Mouse (Mus musculus) kidney, postnatal 0 days (tissue): ENCODE data around the gene Apeh. TPM values are rescaled to one million over a fixed set of nuclear protein-coding genes. Genes with fewer than 3 reads are reported as not detected.

ENCODE experiments used
- ATAC-seq: fragments of 200-750 bp; cut with Nextera tagmentation; replicated peaks from 2 replicates; pipeline ENCODE4 v1.8.0; 2017; ENCODE audit warnings: low read depth, moderate number of reproducible peaks, moderate TSS enrichment, moderate library complexity; ENCODE audit not compliant: low FRiP score
- DNase-seq: peaks from one replicate; pipeline ENCODE4 v3.0.0-alpha.2; 2016; ENCODE audit warnings: low spot score
- H3K27ac ChIP-seq: fragments of 300-500 bp; sonication (generic); 2 replicates; pipeline ENCODE4 v1.5.1; 2014; ENCODE audit warnings: mild to moderate bottlenecking
- H3K27me3 ChIP-seq: fragments of 300-500 bp; sonication (generic); 2 replicates; pipeline ENCODE4 v1.6.1; 2014; ENCODE audit warnings: low read length, mixed read lengths; ENCODE audit not compliant: insufficient read depth
- H3K36me3 ChIP-seq: fragments of 300-500 bp; sonication (generic); 2 replicates; pipeline ENCODE4 v1.6.1; 2014; ENCODE audit warnings: low read length, mixed read lengths; ENCODE audit not compliant: insufficient read depth
- H3K4me1 ChIP-seq: fragments of 300-500 bp; sonication (generic); replicated peaks from 2 replicates; pipeline ENCODE4 v1.6.1; 2014; ENCODE audit warnings: antibody characterized with exemption, low read length, mixed read lengths; ENCODE audit not compliant: insufficient read depth
- H3K4me2 ChIP-seq: fragments of 300-500 bp; sonication (generic); 2 replicates; pipeline ENCODE4 v1.6.1; 2014; ENCODE audit warnings: mild to moderate bottlenecking, low read length, moderate library complexity, mixed read lengths
- H3K4me3 ChIP-seq: fragments of 300-500 bp; sonication (generic); replicated peaks from 2 replicates; pipeline ENCODE4 v1.5.1; 2014; ENCODE audit warnings: low read depth, low read length
- H3K9ac ChIP-seq: fragments of 300-500 bp; sonication (generic); 2 replicates; pipeline ENCODE4 v1.6.1; 2014; ENCODE audit warnings: low read depth, low read length
- H3K9me3 ChIP-seq: fragments of 300-500 bp; sonication (generic); replicated peaks from 2 replicates; pipeline ENCODE4 v1.6.1; 2016; ENCODE audit warnings: low read length, inconsistent platforms, mixed read lengths
- CTCF ChIP-seq: IDR thresholded peaks from 2 replicates; pipeline ENCODE4 v1.5.1; 2016; ENCODE audit warnings: antibody characterized with exemption, low read depth, mild to moderate bottlenecking, moderate library complexity
- WGBS: fragments of 180-500 bp; shearing (Covaris S2); extraction: QIAGEN DNeasy Blood & Tissue Kit; methylation state at CpG from one replicate; pipeline ENCODE4 v1.1.7; 2014; 5-methylcytosine and 5-hydroxymethylcytosine counted together
- polyA plus RNA-seq: library from polyadenylated mRNA; unstranded; fragments of >200 nt; fragmentation: Nextera tagmentation; extraction: Ambion mirVana; gene quantifications from 2 replicates; pipeline ENCODE4 v1.2.1, GENCODE M21; 2015

Apeh gene
- polyA plus RNA-seq, 1 experiment from 2014 or later: 62.6 TPM

- DNase-seq: no peak
Measured at GRCm38 (mm10) chr9:108072481-108072924, 21.9 kb downstream of the Apeh start.

GRCm38 (mm10) chr9:108071801-108072200 is 22.6 kb downstream of the Apeh start:
- H3K9me3 ChIP-seq: no peaks in the 10 kb centered on the region
- 92% methylated on average over 4 of the region's 4 CpGs for WGBS
- H3K4me3 ChIP-seq: no peak overlapping the region
- TF ChIP-seq CTCF: no peak
- no peak for ATAC-seq
- no peak overlapping the region for H3K27ac ChIP-seq
- H3K4me1 ChIP-seq: no peaks in the 10 kb centered on the region
- no peak overlapping the region for H3K4me2 ChIP-seq
- H3K36me3 ChIP-seq: peaks cover 14% of the 10 kb centered on the region; the same call in 1 of the 2 replicates
- H3K27me3 ChIP-seq: no peaks in the 10 kb centered on the region
- no peak overlapping the region for H3K9ac ChIP-seq
- DNase-seq: no peak

More at GRCm38 (mm10) chr9:108072481-108072924, 21.9 kb downstream of the Apeh start:
- Histone ChIP-seq H3K9ac (no peak overlapping the region), H3K27me3 (no peaks in the 10 kb centered on the region), H3K4me3 (no peak overlapping the region), H3K4me1 (no peaks in the 10 kb centered on the region), H3K36me3 (peaks cover 14% of the 10 kb centered on the region; the same call in 1 of the 2 replicates), H3K27ac (no peak overlapping the region), H3K4me2 (no peak overlapping the region), H3K9me3 (no peaks in the 10 kb centered on the region)
- ATAC-seq: no peak
- WGBS: 75% methylated on average over 9 of the region's 9 CpGs
- no peak for TF ChIP-seq CTCF

GRCm38 (mm10) chr9:108069529-108069928 is 24.9 kb downstream of the Apeh start:
- Histone ChIP-seq H3K4me2 (no peak overlapping the region), H3K9me3 (no peaks in the 10 kb centered on the region), H3K4me1 (no peaks in the 10 kb centered on the region), H3K36me3 (peaks cover 14% of the 10 kb centered on the region; the same call in 1 of the 2 replicates), H3K4me3 (no peak overlapping the region), H3K9ac (no peak overlapping the region), H3K27ac (no peak overlapping the region), H3K27me3 (no peaks in the 10 kb centered on the region)
- WGBS: 85% methylated on average over 7 of the region's 7 CpGs
- ATAC-seq: no peak
- DNase-seq: no peak
- TF ChIP-seq CTCF: no peak

- WGBS: 93% methylated on average over 9 of the region's 9 CpGs
- no peak for ATAC-seq
Measured at GRCm38 (mm10) chr9:108069007-108069406, 25.4 kb downstream of the Apeh start.

GRCm38 (mm10) chr9:108067900-108068299 is 26.5 kb downstream of the Apeh start:
- 16% methylated on average over 8 of the region's 8 CpGs for WGBS
- H3K27ac ChIP-seq: no peak overlapping the region
- peaks cover 27% of the 10 kb centered on the region; the same call in 1 of the 2 replicates for H3K36me3 ChIP-seq

More at GRCm38 (mm10) chr9:108069007-108069406, 25.4 kb downstream of the Apeh start:
- H3K27ac ChIP-seq: no peak overlapping the region
- H3K27me3 ChIP-seq: no peaks in the 10 kb centered on the region
- no peaks in the 10 kb centered on the region for H3K4me1 ChIP-seq
- DNase-seq: no peak
- H3K9me3 ChIP-seq: no peaks in the 10 kb centered on the region
- no peak overlapping the region for H3K9ac ChIP-seq
- no peak for TF ChIP-seq CTCF
- H3K36me3 ChIP-seq: peaks cover 17% of the 10 kb centered on the region; the same call in 1 of the 2 replicates
- no peak overlapping the region for H3K4me2 ChIP-seq
- H3K4me3 ChIP-seq: no peak overlapping the region

GRCm38 (mm10) chr9:108067199-108067598 is 27.2 kb downstream of the Apeh start:
- no peaks in the 10 kb centered on the region for H3K9me3 ChIP-seq
- TF ChIP-seq CTCF: peak; percentile 44; the same call in 1 of the 2 replicates
- H3K27ac ChIP-seq: no peak overlapping the region
- no peaks in the 10 kb centered on the region for H3K4me1 ChIP-seq
- no peak for DNase-seq
- H3K9ac ChIP-seq: no peak overlapping the region
- no peaks in the 10 kb centered on the region for H3K27me3 ChIP-seq
- ATAC-seq: no peak
- no peak overlapping the region for H3K4me3 ChIP-seq
- WGBS: 85% methylated on average over 7 of the region's 7 CpGs
- peaks cover 32% of the 10 kb centered on the region for H3K36me3 ChIP-seq
- no peak overlapping the region for H3K4me2 ChIP-seq

More at GRCm38 (mm10) chr9:108067900-108068299, 26.5 kb downstream of the Apeh start:
- H3K9me3 ChIP-seq: no peaks in the 10 kb centered on the region
- H3K4me1 ChIP-seq: no peaks in the 10 kb centered on the region
- H3K9ac ChIP-seq: no peak overlapping the region
- no peak overlapping the region for H3K4me2 ChIP-seq
- DNase-seq (peak; percentile 92), ATAC-seq (no peak)
- no peaks in the 10 kb centered on the region for H3K27me3 ChIP-seq
- peak; percentile 98 for TF ChIP-seq CTCF
- H3K4me3 ChIP-seq: no peak overlapping the region

- no peak overlapping the region for H3K4me3 ChIP-seq
- no peaks in the 10 kb centered on the region for H3K27me3 ChIP-seq
- peaks cover 33% of the 10 kb centered on the region for H3K36me3 ChIP-seq
- TF ChIP-seq CTCF: peak; percentile 79
- H3K27ac ChIP-seq: no peak overlapping the region
- 35% methylated on average over 5 of the region's 5 CpGs for WGBS
- H3K4me2 ChIP-seq: no peak overlapping the region
- ATAC-seq (no peak; the same call in 1 of the 2 replicates), DNase-seq (peak; percentile 72)
- no peak overlapping the region for H3K9ac ChIP-seq
- no peaks in the 10 kb centered on the region for H3K4me1 ChIP-seq
- H3K9me3 ChIP-seq: no peaks in the 10 kb centered on the region
Measured at GRCm38 (mm10) chr9:108065491-108066011, 28.9 kb downstream of the Apeh start.
